Mouse (Mus musculus) brain, embryonic 18.5 days (tissue): ENCODE results near the gene Sfxn4.
A peak's percentile ranks its signal among the peaks of the same experiment; 100 is the strongest.
"Not testable (repeated sequence)": the region's sequence is repeated elsewhere in the genome, so short reads cannot be mapped to it uniquely, and the experiment has no call there.

Source experiments
- DNase-seq: peaks from one replicate; pipeline ENCODE4 v3.0.0-alpha.2; 2012; ENCODE audit warnings: low read depth, low spot score

Gene Sfxn4

GRCm38 (mm10) chr19:60860868-60861700, at the start of gene Sfxn4:
Sfxn4 (minus strand) TSS chr19:60861479.
- DNase-seq: peak; percentile 80

GRCm38 (mm10) chr19:60910304-60910703, 49.0 kb upstream of the Sfxn4 start:
- no peak for DNase-seq

- DNase-seq: no peak
Observed at GRCm38 (mm10) chr19:60905477-60905876, 44.2 kb upstream of the Sfxn4 start.

- DNase-seq: no peak
Observed at GRCm38 (mm10) chr19:60903971-60904370, 42.7 kb upstream of the Sfxn4 start.

GRCm38 (mm10) chr19:60903139-60903538, 41.9 kb upstream of the Sfxn4 start:
- DNase-seq: no peak

GRCm38 (mm10) chr19:60895251-60895880, 34.1 kb upstream of the Sfxn4 start:
- DNase-seq: no peak

GRCm38 (mm10) chr19:60891934-60892547, 30.8 kb upstream of the Sfxn4 start:
- no peak for DNase-seq

GRCm38 (mm10) chr19:60891123-60891470, 29.8 kb upstream of the Sfxn4 start:
- no peak for DNase-seq

GRCm38 (mm10) chr19:60890391-60891122, 29.3 kb upstream of the Sfxn4 start:
- no peak for DNase-seq

- peak; percentile 93 for DNase-seq
Observed at GRCm38 (mm10) chr19:60889714-60890315, 28.5 kb upstream of the Sfxn4 start, which contains the start of gene Grk5. Grk5 (plus strand) TSS chr19:60889749.

- no peak for DNase-seq
Observed at GRCm38 (mm10) chr19:60889101-60889713, 27.9 kb upstream of the Sfxn4 start.

GRCm38 (mm10) chr19:60887637-60888036, 26.4 kb upstream of the Sfxn4 start:
- DNase-seq: no peak

- DNase-seq: no peak
Observed at GRCm38 (mm10) chr19:60883129-60883528, 21.9 kb upstream of the Sfxn4 start.

- DNase-seq: peak; percentile 77
Observed at GRCm38 (mm10) chr19:60874064-60874694, 12.9 kb upstream of the Sfxn4 start, which contains the start of gene Prdx3. Prdx3 (minus strand) TSS chr19:60874556.

- DNase-seq: no peak
Observed at GRCm38 (mm10) chr19:60873501-60873900, 12.2 kb upstream of the Sfxn4 start.

GRCm38 (mm10) chr19:60872272-60872671, 11.0 kb upstream of the Sfxn4 start:
- DNase-seq: no peak

GRCm38 (mm10) chr19:60871366-60871765, 10.1 kb upstream of the Sfxn4 start:
- DNase-seq: no peak

- no peak for DNase-seq
Observed at GRCm38 (mm10) chr19:60870489-60870888, 9.2 kb upstream of the Sfxn4 start.

GRCm38 (mm10) chr19:60866169-60866568, 4.9 kb upstream of the Sfxn4 start:
- DNase-seq: not testable (repeated sequence)

- DNase-seq: no peak
Observed at GRCm38 (mm10) chr19:60845731-60846130, 15.5 kb downstream of the Sfxn4 start.
